Mouse (Mus musculus) MEL-GATA-1-ER (cell line): Measurements from ENCODE around the gene Mapkbp1.

Experiments used
- DNase-seq: peaks from one replicate; pipeline ENCODE4 v3.0.0-alpha.2; 2012; ENCODE audit warnings: low read depth; ENCODE audit errors: extremely low read depth

The Mapkbp1 gene

DNA sequence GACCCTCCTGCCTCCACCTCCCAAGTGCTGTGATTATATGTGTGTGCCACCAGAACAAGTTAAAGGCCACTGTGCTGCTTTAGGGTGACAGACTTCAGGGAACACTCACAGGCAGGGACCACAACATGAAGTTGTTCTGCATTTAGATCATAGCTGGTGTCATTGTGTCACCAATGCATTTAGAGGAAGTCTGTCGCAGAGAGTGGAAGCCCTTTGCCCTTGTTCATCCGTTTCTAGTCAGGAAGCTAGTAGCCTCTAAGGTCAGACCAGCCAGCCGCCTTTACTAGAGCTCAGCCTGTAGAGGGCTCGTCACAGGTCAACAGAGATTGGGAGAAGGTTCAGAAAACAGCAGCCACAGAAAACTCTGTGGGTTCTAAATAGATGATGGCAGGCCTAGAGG lies 36.2 kb downstream of the Mapkbp1 start:
- no peak for DNase-seq

DNA sequence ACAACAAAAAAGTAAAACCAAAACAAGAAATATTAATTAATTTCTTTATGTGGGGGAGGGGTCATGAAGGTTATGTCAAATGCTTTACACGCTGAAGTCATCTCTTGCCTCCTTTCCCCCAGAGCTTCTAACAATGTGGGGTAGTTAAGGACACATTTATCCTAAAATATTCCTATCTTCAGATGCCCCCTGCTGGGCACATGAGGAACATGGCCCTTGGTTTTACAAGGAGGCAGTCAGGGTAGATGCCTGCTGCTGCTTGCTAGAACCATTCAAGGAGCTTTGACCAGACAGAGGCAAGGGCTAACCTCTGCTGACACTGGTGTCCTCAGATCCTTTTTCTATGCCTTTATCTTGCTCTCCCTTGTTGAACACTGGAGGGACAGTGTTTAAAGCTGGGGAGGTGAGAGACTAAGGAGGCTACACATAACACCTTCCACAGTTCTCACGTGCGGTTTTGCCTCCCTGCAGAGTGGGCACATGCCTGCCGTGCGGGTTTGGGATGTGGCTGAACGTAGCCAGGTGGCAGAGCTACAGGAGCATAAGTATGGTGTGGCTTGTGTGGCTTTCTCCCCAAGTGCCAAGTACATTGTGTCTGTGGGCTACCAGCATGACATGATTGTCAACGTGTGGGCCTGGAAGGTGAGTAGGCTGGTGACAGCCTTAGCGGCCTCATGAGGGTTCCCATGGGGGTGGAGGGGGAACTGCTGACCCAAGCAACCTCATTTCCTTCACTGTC lies 39.1 kb downstream of the Mapkbp1 start:
- DNase-seq, result peak; percentile 34

DNA sequence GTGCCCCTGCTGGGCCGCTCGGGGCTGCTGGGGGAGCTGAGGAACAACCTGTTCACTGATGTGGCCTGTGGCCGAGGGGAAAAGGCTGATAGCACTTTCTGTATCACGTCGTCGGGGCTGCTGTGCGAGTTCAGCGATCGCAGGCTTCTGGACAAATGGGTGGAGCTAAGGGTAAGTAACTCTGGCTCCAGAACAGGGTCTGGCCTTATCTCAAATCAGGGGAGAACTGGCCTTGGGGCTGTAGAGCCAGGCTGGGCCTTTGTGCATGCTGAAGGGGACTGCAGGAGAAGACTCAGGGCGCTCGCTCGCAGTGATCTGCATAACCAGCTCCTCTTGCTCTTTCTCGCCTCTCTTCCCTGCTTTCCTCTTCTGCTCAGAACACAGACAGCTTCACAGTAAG lies 40.4 kb downstream of the Mapkbp1 start:
- no peak for DNase-seq

DNA sequence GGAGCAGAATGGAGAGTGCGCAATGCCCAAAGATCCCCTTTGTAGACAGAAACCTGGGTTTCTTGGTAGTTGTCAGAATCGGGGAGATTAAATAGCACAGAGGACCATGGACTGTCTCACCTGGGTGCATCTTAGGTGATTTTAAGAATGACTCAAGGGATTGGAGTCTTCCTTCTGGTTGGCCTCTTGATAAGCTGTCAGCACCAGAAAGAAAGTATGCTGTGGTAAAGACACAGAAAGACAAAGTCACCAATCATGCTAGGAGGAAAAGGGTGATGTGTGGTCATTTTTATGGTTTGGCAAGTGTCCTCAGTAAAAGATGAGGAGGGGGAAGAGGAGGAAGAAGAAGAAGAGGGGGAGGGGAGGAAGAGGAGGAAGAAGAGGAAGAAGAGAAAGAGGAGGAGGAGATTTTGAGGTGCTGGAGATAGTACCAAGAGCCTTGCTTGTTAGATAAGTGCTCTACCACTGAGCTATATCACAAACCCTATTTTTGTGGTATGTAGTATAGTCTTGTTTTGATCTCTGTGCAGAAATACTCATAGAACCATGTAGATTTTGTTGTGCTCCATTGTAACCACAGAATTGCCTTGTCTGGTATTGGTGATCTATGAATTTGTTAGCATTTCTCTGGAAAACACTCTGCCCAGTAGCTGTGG lies 41.5 kb downstream of the Mapkbp1 start:
- DNase-seq, result peak; percentile 16

DNA sequence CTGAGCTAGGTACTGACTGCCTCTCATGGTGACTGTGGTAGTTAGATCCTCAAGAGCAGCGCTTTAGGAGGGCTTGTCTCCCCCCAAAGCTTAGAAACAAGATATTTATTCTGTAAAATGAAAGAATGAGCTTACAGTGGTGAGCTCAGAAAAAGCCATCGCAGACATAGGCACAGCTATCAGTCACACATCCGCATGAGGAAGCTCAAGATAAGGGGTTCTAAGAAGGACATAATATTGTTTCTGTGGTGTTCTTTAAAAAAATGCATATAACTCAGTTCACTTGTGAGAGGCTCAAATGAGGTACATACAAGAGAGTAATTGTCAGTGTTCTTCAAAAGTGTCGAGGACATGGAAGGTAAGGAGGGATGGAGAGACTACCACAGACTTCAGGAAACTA lies 43.4 kb downstream of the Mapkbp1 start:
- no peak for DNase-seq

DNA sequence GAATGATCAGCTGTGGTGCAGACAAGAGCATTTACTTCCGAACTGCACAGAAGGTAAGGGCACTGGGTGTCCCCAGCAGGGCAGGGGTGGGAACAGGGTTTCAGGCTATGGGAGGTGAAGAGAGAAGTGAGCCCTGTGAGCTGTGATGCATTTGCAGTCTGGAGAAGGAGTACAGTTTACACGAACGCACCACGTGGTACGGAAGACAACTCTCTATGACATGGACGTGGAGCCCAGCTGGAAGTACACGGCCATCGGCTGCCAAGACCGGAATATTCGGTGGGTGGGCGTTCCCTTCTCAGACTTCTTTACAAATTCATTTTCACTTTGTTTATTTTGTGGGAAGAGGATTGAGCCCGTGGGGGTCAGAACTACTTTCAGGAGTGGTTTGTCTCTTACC lies 45.1 kb downstream of the Mapkbp1 start:
- DNase-seq, result no peak

DNA sequence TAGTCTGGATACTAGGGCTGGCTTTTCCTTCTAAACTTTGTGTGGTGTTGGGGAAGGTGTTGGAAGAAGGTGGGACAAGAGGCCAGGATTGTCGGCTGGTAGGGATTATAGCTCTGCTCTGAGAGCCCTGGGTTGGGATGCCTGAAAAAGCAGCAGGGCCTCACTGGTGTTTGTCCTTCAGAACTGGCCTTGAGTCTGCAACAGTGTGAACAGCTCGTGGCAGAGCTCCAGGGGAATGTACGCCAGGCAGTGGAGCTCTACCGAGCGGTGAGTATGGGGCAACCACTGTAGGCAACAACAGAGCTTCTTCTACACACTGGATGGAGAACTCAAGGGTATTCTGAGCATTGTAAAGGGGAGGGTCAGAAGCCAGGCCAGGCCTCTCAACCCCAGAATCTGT lies 51.8 kb downstream of the Mapkbp1 start:
- no peak for DNase-seq

DNA sequence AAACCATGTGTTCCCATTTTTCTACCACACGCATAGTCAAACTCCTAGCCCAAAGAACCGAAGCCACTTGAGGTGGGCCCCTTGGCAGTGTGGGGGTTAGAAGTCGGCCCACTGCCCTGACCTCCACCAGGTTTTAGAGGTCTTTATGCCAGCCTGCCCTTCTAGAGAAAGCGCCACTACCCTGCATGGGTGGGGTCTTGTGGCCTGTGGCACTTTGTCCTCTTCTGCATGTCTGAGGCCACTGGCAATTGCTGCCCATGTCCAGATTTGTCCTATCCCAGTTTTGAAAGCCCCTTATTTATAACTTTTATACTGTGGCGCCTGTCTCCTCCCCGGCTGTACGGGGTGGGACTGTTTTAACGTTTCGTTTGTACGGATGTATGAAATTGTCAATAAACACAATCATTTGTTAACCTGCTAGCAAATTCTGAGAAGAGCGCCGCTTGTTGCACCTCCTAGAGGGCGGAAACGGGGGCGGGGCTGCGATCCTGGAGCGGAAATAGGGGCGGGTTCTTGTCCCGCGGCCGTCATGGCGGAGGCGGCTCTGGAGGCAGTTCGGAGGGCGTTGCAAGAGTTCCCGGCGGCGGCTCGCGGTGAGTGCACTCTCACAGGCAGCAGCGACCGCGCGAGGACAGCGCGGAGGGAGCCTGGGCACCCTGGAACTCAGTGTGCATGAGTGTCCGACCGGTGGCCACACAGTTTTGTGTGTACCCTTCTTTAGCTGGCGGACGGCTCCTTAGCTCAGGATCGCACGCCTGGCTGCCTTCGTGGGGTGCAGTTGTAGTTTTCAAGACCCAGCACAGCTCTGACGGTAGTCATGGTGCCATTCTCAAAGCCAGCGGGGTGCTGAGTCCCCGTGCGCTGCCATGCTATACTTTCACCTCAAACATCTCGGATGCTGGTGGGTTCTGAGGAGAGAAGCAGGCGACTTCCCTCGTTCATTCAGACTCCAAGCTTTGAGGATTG lies 54.8 kb downstream of the Mapkbp1 start, which contains the start of the genes Jmjd7 and Gm28042:
Gene Jmjd7, plus strand, starts transcription at position 500 of the 966 bp plus-strand sequence.
Gene Gm28042, plus strand, starts transcription at position 510 of the 966 bp plus-strand sequence.
- DNase-seq, result peak; percentile 63

DNA sequence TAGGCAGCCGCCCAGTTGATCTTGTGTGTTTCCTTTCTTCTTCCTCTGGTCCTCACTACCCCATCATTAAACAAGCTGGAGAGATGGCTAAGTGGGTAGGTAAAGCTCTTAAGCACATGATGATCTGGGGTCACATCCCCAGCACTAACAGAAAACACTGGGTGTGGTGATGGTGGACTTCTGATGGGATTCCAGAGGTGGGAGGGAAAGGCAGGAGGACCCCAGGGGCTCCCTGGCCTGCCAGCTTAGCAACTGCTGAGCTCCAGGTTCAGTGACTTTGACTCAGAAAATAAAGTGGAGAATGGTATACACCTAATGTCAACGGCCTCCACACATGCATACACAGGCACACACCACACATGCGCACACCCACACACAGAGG lies 55.4 kb downstream of the Mapkbp1 start:
- no peak for DNase-seq

DNA sequence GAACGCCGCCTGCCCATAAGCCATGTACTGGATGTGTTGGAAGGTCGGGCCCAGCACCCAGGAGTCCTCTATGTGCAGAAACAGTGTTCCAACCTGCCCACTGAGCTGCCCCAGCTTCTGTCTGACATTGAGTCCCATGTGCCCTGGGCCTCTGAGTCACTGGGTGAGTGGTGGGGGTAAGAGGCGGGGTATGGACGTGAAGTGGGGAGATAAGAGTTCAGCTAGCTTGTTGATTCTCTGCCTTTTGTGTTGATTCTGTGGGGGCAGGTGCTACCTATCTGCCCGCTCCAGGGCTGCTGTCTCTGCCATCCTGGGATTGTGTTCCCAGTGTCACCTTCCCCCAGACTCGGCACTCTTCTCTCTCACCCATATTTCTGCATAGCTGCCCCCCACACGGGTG lies 57.9 kb downstream of the Mapkbp1 start:
- DNase-seq, result no peak

DNA sequence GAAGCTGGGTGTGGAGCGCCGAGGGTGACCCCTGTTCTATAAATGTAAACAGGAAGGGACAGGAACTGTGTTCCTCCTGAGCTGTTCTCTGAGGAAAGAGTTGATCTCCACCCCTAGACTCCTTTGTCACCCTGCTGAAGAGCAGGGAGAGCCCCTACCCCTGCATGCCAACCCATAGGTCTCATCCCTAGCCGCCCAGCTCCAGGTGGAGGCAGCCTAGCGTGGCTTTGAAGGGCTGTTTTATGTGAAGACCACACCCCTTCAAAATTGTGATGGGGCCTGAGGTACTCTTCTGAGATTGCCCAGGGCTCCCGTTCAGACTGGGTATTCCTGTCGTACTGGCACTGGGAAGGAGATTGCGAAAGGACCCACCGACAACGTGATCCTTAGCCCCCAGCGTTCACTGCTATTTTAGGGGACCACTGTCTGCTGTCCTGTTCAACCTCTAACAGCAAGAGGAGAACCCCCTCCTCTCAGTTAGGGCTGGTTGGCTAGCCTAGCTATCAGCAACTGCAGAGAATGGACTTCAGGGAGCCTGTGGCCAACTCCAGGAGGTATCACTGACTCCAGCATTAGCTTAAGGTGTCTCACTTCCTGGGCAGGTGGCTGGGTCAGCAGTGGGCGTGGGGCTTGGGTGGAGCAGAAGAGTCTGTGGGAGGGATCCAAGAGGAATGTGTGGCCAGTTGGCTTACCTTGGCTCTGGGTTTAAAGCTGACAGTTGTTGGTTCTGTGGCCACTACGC lies 60.4 kb downstream of the Mapkbp1 start, which contains the start of gene Pla2g4b:
Gene Pla2g4b, plus strand, starts transcription at position 692 of the 742 bp plus-strand sequence.
- no peak for DNase-seq

DNA sequence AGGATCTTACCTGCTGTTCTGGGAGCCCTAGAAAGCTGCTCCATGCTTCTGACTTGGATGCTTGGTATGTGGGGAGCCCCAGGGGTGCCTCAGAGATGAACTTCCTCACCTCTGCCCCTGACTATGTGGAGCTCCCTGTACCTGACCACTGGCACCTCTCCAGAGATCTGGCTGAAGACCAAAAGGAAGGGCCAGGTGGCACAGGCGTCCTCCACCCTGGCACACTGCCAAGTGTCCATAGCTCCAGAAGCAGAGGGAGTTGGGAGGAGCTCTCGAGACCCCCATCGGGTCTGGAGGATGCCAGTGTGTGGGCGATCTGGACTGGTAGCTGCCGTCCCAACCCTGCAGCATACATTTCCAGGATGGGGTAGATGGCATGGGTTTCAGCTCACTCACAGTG lies 61.2 kb downstream of the Mapkbp1 start:
- no peak for DNase-seq

DNA sequence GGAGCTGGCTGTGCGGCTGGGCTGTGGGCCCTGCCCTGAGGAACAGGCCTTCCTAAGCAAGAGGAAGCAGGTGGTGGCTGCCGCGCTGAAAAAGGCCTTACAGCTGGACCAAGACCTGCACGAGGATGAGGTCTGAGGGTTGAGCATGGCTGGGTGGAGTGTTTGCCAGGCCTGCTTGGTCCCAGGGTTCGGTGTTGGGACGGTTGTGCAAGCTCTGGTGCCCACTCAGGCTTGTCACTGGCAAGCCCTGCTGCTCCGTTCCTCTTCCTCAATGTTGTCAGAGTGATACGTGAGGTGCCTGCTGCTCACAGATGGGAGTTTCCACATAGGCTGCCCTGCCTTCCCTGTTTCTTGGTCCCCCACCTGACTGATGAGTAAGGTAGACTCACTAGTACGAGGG lies 65.2 kb downstream of the Mapkbp1 start:
- DNase-seq, result no peak

DNA sequence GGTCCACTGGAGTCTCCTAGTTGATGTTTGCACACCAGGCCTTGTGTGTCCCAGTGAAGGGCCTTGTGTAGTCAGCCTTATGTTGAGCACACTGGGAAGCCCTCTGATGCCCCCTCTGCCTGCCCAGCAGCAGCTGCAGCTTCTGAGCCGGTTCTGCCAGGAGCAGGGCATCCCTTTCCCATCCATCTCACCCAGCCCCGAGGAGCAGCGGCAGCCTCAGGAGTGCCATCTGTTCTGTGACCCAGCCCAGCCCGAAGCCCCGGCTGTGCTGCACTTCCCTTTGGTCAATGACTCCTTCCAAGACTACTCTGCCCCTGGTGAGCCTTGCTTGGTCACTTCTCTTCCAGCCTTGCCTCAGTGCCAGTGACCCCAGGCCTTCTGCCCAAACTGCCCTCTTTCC lies 68.5 kb downstream of the Mapkbp1 start:
- DNase-seq, result no peak

DNA sequence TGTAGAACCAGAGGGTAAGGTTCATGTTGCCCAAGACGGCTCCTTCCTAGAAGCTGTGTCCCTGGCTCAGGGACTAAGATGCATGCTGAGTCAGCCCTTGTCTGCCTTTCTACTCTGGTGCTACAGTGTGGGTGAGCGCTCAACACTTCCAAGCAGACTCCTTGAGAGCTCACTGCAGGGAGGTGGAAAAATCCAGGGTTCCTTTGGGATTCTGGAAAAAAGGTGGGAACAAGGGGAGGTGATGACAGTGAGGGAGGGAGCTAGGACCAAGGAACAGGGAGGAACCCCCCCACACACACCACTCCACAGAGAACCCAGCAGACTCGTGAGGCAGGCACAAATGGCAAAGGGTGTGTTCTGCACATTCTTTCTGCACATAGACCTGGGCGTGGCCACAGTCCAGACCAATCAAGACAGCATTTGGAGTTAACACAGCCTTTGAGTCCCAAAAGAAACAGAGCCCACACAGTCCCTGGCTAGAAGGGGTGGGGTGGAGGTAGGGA lies 71.7 kb downstream of the Mapkbp1 start:
- peak; percentile 15 for DNase-seq

DNA sequence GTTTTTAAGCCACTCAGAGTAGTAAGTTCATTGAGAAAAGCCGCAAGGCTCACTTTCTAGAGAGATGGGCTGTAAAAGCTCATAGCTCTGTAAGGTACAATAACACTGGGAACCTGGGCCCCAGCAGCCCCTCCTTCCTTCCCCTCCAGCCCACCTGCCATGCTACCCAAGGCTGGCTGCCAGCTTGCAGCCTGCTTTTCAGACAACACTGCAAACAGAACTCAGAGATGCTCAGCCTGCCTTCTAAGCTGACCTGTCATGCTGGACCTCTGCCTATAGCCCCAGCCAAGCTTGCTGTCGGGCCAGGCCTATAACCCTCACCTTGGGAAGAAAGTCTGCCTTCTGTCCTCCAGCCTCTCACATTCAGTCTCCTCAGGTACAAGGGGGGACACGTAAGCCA lies 72.2 kb downstream of the Mapkbp1 start:
- DNase-seq, result no peak

DNA sequence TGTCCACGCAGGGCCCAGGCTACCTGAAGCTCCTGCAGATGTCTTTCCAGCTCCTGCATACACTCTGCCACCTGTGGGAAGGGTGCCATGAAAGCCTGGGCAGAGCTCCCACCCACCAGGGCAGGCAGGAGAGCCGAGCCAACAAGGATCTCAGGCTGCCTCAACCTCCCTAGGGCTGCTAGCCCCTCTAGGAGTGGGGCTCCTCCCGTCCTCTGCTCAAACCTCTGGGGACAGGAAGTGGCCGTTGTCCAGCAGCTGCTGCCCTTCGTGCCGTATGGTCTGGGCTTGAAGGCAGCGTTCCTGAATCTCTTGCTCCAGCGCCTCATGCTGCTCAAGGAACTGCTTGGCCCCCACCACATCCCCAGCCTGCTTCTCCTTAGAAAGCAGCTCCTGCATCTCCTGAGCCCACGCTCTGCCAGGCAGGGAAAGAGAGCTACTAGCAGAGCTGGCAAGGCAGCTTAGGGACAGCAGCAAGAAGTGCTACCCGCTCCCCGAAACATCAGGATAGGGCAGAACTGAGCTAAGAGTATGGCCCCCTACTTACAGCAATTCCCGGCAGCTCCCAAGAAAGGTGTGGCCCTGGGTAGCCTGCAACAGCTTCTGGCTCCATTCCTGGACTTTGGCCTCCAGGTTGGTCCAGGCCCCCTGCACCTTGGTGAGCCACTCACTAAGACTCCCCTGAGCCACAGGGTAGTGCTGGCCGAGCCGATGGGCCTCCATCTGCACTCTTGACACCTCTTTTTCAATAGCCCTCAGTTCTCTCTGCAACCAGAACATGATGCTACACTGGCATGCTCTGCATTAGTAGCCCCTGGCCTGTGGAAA lies 74.2 kb downstream of the Mapkbp1 start:
- DNase-seq, result no peak

DNA sequence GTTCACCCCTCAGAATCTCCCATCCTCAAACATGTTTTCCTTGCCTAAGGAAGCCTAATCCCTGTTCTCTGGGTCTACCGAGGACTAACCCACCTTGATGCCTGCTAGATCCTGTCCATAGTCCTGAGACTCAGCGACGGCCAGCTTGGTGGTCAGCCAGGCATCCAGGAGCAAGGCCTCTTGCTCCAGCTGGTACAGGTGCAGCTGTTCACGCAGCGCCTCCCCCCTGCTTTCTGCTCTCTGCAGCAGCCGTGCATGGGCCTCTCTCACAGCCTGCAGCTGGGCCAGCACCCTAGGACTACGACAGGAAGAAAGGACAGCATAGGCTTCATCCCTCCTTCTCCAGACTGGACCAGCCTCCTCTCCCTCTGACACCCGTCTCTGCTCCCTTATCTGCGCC lies 75.7 kb downstream of the Mapkbp1 start:
- DNase-seq, result no peak

DNA sequence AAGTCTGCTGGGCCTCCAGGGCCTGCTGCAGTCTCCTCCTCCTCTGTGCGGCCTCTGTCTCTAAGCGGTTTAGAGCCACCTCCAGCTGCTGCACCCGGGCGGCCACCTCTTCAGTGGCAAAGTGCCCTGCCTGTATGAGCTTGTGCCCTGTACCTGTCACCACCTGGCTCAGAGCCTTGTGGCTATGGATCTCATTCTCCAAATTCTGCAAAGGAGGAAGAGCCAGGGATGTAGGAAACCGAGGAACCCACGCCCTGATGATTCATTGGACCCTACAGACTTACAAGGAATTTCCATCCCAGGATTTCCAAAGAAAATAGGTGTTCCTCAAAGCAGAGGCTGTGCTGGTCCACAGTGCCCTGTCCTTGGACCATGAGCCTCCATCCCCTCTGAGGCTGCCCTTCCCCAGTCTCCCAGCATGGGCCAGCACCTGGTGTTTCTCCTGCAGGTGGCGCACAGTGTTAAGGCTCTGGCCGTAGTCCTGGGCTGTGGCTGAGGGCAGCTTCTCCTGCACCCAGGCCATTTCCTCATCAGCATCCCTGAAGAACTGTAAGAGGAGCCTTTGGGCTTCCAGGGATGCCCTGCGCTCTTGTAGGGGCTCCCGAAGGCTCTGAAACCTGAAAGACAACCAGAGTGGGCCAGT lies 77.3 kb downstream of the Mapkbp1 start:
- DNase-seq, result no peak

DNA sequence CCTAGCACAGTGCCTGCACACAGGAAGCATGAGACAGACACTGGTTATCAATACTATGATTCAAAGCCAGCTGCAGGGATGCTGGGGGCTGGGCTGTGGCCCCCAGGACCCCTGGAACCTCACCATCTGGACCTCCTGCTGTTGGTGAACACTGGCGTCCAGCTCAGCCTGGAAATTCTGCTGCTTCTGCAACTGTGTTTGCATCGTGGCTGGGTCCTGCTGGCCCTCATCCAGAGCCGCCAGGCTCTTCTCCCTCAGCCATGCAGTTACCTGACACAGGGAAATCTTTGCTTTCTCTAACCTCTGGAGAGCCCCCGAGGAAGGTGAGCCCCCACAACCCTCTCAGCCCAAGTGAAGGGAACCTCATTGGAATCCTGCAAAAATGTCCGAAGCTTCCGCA lies 78.9 kb downstream of the Mapkbp1 start:
- DNase-seq, result no peak
